Mouse (Mus musculus) heart, postnatal 36 days (tissue): ENCODE data around the gene Litaf. TPM values are rescaled to one million over a fixed set of nuclear protein-coding genes. Genes with fewer than 3 reads are reported as not detected.
A peak's percentile ranks its signal among the peaks of the same experiment; 100 is the strongest.

Experiments
- DNase-seq, 2 experiments: peaks; one replicate each; pipeline ENCODE4 v3.0.0; 2021 to 2022
- intact Hi-C: fragments of 180-260 bp; cut with DNase I; formaldehyde crosslinking; loops from one replicate; pipeline ENCODE4 v1.15.1; 2025
- total RNA-seq, 2 experiments: library from RNA; stranded (reverse); gene quantifications; 2 replicates each; pipeline ENCODE4 v1.2.3; 2021

The Litaf gene
- total RNA-seq, 2 experiments from 2014 or later, result 19.9 to 21.7 TPM

DNA sequence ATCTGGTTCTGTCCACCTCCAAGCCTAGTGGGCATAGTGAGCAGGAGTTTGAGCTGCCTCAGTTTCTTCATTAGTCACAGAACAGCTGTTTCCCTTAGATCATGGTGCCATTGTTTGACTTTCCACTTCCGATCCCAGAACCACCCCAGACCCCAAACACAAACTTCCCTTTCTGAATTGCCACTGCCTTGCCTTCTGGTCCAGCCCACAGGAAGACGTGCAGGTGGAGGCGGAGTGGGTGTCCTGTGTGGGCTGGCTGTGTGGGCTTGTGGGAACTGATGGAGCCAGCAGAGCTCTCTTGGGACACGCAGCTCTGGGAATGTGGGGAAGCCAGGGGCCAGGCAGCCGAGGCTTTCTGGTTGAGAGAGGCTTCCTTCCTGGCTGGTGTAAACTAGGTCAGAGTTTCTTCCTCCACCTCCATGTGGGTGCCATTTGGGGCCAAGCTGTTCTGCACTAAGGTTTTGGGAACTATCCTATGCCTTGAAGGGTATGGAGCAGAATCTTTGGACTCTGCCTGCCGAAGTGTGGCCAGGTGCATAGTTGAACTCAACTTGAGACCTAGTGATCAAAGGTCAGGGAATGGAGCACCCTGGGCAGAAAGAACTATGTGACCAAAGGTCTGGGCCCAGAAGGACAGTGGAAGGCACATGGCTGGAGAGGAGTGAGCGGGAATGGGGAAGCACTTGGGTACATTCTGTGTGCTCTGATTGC lies 3.9 kb upstream of the Litaf start:
- DNase-seq, result peak; percentile 37 to 39
- intact Hi-C loops, result loop anchor here (5.0 kb wide), 1 partner anchor 33 kb away; no protein-coding TSS in a partner anchor

DNA sequence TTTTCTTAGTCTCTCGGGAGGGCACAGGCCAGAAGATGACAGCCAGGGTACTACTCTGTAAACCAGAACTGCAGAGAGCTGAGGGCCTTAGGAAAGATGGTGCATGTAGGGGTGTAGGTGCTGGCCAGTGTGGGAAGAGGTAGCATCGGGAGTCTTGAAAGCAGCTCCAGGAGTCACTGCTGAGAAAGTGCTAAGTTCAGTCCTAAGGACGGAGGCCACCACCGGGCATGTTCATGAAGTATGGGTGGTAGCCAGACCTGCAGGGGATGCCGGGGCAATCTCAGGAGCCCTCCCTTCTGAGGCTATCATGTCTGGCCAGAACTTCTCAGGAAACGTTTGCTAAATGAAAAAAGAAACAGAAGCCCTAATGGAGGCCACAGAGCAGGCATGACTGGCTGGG lies 3.3 kb upstream of the Litaf start:
- DNase-seq, result no peak
- intact Hi-C loops, result no loop called here

DNA sequence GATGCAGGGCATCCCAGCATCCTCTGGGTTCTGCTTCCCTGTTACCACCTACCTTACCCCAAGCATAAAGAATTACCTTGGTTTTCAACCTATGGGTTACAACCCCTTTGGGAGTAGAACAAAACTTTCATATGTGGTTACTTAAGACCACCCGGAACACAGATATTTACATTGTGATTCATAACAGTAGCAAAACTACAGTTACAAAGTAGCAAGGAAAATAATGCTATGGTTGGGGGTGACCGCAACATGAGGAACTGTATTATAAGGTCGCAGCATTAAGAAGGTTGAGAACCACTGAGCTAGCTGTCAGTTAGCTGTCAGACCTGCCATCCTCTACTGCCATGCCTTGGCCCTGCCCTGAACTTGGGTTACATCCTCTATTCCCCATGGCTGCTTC lies 2.7 kb upstream of the Litaf start:
- DNase-seq, result no peak
- intact Hi-C loops, result no loop called here

DNA sequence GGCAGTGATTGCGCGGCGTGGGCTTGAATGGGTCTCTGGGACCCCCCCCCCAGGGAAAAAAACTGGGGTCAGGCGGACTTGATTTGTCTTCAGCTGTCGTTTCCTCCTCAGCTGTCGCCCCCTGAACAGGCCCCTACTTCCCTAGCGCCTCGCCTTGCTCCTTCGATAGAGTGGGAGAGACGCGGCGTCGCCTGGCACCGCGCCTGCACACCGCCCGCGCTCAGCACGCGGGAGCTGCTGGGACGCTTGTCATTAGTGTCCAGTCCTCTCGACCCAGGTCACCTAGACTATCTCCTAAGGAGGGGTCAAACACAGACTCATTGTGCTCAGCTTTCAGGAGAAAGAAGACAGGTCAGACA lies 855 bp upstream of the Litaf start:
- peak; percentile 60 to 62 for DNase-seq
- intact Hi-C loops, result loop anchor here (2.0 kb wide), 1 partner anchor 66 kb away; no protein-coding TSS in a partner anchor

DNA sequence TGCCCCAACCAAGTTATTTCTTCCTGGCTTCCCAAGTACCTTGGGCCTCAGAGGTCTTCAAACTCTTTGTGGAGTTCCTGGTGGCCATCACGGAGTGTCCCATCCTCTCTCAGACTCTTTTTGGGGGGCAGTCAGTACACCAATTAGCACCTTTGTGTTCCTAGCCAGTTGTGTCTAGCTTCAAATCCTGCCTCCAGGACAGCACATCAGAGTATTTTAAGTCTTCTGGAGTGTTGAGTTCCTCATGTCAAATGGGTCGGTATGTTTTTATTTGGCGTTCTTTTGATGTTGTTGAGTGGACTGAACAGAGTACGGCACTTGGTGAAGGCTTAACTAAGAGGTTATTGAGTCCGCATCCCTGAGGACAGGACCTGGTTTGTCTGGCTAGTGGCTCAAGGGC lies 526 bp downstream of the Litaf start:
- no peak for DNase-seq
- intact Hi-C loops, result no loop called here

DNA sequence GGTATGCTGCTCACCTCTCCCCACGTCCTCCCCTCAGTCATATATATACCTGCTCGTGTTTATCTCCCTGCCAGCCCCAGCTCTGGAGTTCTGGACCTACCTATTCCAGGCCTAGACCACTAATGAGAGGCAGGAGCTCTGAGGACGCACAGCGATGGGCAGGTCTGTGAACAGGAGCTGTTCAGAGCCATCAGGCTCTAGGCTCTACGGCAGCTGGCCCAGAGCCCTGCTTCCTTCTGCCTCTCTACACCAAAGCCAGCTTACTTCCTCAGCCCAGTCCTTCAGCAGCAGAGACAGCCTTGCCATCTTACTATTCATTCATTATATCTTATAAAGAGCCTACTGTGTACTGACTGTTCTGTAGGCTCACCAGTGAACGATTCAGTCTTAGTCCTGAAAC lies 1.2 kb downstream of the Litaf start:
- intact Hi-C loops, result no loop called here

DNA sequence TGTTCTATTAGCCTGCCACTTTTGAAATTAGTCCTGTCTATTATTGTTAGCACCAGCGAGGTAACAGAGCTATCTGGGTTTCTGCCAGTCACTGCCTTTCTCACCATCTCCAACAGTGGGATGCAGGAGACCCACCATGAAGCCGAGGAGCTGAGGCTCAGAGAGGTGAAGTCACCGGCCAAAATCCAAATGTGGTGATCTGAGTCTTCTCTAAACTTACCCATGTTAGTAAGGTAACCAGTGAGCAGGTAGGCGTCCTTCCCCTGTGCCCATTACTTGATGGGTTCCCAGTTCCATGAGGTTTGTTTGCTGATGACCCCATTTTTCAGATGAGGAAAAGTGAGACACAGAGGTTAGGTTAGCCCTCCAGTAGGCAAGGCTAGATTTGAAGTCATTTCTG lies 1.6 kb downstream of the Litaf start:
- DNase-seq, result no peak
- intact Hi-C loops, result no loop called here

More for the DNA sequence above, 1.2 kb downstream of the Litaf start:
- no peak for DNase-seq

DNA sequence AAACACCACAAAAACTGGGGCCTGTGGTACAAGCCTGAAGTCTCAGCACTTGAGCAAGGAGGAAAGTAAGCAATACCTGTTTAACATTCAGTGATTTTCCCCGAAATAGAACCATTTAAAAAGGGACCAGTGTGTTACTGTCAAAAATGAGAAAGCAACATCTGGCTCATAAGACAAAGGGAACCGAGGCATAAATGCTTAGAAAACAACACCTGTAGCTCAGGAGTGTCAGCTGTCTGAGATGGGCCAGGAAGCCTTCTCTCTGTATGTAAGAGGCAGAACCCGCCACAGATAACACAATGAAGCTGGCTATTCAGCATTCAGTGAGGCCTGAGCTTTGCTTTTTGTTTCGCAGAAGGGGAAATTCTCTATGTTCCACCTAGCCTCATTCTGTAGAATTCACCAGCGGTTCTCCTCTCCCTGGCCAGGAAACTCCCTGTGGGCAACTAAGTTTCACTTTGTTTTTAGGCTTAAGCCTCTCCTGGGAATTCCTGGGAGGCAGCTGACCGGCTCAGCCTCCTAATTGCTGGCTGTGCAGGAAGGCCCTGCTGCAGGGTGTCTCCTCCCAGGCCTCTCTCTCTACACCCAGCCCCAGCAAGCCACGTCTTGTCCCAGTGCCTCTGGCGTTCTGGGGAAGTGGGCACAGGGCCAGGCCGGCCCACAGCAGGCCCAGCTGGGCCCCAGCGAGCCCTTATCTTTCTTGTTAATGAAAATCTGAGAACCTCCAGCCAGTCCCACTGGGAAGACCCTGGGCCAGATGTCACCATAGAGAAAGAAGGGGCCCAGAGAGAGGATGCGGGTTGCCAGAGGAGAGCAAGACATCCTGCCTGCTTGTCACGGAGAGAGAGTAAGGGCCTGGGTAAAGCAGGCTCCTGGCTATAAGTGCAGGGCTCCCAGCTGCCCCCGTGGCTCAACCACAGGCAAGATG lies 2.9 kb downstream of the Litaf start:
- peak; percentile 88 to 90 for DNase-seq
- intact Hi-C loops, result loop anchor here (2.0 kb wide), 1 partner anchor 16 kb away; no protein-coding TSS in a partner anchor

DNA sequence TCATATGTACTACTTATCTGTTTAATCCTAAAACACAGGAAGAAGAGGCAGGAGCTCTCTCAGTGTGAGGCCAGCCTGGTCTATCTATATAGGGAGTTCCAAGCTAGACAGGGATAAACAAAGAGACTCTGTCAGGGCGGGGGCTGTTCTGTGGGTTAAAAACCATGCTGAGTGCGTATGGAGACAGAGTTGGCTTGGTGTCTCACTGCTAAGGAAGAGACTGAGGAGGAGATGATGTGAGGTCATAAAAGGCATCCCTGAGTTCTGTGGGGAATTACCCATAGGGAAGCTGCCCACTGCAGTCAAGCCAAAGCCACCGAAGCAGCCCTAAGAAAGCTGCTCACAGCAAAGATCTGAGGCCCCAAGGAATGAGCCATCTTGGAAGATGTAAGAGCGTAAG lies 5.3 kb downstream of the Litaf start, which contains the start of gene Snn:
Gene Snn, plus strand, starts transcription at position 301 of the 400 bp plus-strand sequence.
- intact Hi-C loops, result no loop called here
- no peak for DNase-seq

DNA sequence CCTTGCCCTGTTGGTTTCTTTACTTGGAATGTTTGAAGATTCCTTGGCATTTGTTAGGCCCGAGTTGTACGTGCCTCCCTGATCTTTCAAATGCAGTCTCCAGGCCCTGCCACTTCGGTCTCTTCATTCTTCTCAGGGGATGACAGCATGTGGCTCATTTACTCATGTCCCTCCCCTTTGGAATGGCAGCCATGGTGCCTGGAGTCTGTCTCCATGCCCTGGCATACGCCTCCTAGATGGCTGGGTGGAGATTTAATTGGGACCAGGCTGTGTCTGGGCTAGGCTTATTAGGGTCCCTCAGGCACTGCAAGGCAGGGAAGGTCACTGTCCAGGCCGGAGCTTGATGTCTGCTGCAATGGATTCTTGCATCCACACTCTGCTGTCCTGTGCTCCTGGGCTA lies 10.0 kb downstream of the Litaf start:
- no peak for DNase-seq
- intact Hi-C loops, result no loop called here

DNA sequence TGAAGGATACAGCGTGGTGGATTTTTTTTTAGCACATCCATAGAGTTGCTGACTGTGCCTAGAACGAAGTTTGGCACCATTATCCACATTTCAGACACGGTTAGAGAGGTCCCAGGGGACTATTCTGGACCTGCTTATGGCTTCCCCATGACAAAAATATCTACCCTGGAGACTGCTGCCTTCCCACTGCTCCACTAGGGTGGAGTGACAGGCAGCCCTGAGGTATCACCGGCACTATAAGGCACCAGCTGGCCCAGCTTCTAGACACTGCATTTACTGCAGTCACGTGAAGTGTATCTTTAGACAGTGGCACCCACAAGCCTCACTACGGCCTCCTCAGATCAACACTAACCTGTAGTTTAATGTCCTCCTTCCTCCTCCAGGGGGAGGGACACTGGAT lies 11.1 kb downstream of the Litaf start:
- DNase-seq, result no peak
- intact Hi-C loops, result no loop called here

DNA sequence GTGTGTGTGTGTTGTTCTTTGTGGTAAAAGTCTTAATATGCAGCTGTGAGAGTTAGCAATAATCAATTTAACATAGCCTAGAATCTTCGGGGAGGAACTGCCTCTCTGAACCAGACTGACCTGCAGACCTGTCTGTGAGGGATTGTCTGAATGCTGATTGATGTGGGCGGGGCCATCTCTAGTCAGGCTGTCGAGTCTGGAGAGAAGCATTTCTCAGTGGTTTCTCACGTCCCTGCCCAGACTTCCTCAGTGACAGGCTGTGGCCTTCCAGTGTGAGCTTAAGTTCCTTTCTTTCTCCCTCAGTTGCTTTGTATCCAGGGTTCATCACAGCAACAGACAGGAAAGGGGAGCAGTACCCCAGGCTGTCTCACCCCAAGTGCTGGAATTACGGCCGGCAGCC lies 11.5 kb downstream of the Litaf start:
- intact Hi-C loops, result no loop called here
- no peak for DNase-seq

DNA sequence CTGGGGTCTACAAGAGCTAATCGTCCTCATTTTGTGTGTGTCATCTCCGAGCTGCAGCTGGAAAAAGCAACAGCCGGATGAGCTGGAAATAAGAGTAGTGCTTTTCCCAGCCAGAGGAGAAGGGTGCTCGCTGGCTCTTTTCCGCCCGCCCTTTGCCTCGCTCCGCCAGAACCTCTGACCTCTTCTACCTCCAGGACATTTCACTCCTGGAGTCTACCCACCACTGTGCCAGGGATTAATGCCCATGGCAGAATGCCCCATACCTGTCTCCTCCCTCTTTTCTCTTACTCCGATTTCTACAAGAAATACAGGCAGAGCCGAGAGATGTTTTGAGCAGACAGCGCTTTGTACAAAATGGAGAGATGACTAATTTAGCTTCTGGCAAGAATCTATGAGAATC lies 14.8 kb downstream of the Litaf start:
- no peak for DNase-seq
- intact Hi-C loops, result no loop called here

DNA sequence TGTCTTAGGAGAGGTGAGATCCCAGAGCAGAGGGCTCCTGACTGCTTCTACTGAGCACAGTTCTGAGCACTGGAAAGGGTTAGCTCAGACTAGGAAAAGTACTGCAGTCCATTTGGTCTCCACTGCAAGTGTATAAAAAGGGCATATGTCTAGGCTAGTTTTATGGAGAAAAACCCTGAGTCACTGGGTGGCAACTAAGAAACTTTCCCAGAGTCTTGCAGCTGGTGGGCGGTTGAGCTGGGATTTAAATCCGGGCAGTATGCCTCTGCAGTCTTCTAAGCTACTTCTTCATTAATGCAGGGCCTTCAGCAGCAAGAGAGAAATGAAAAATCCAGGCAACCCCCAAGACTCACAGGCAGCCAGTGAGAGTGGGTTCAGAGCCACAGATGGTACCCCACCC lies 15.7 kb downstream of the Litaf start:
- intact Hi-C loops, result no loop called here

DNA sequence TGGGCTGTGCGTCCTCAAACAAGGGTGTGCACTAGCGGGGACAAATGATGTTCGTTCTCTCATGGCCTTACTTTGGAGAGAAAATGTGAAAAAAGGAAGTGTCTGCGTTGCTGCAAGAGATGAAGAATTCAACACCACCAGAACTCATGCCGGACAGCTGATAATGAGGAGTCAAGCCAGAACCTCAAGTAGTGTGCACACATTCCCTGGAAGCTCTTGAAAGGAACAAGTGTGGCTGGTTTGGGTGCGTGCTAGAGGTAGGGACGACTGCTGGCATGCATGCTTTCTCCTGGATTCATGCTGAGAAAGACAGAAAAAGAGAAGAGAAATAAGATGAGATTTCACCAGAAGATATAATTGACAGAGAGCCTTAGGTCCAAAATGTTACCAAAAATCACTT lies 18.8 kb downstream of the Litaf start:
- no peak for DNase-seq
- intact Hi-C loops, result loop anchor here (2.0 kb wide), 1 partner anchor 16 kb away; no protein-coding TSS in a partner anchor

More for the DNA sequence above, 15.7 kb downstream of the Litaf start:
- DNase-seq, result no peak

DNA sequence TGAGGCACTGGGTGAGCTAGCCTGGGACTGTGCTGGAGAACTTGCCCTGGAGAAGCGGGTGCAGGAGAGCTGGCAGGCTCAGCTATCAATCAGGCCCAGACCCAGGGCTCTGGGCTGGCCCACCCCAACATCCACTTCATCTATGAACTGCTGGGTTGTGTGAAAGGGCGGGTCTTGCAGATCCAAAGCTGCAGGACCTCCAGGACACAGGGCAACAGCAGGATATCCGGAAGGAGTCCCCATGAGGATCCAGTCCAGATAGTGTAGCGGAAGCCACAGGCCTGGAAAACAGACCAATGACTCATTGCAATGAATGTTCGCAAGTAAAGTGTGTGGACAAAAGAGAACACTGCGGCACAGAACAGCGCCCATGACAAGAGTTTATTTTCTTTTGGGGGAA lies 19.5 kb downstream of the Litaf start:
- intact Hi-C loops, result loop anchor here (2.0 kb wide), 1 partner anchor 16 kb away; no protein-coding TSS in a partner anchor
- DNase-seq, result peak; percentile 44 to 51

DNA sequence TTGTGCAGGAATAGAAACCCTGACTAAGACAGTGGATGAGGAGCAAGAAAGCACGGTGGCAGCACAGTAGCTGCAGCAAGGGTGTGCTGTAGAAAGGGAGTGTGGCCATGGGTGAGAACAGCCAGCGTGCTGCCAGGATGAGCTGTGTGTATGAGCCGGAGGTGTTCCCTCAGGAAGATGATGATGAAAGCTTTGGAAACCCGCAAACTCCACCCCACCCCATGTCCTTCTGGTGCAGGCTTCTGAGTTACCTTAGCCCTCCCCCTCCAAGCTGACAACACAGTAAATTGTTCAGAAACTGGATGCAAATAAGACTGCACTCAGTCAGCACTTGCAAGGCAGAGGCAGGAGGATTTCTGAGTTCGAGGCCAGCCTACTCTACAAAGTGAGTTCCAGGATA lies 22.7 kb downstream of the Litaf start:
- intact Hi-C loops, result no loop called here
- no peak for DNase-seq

DNA sequence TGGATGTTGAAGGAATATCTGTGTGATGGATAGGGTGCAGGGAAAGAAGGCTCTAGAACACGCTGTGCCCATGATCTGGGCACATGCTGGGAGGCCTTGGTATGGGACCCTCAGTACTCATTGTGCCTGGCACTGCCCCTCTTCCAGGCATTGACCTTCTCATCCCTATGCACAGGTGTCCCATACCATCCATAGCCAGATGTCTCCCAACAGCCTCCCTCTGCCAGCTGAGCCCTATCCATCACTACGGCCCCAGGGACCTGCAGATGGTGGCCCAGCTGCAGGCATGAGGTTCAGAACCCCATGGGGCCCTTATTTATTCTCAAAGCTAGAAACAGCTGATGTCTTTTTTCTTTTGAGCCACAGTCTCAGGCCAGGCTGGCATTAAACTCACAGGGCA lies 25.4 kb downstream of the Litaf start:
- intact Hi-C loops, result no loop called here
- no peak for DNase-seq

DNA sequence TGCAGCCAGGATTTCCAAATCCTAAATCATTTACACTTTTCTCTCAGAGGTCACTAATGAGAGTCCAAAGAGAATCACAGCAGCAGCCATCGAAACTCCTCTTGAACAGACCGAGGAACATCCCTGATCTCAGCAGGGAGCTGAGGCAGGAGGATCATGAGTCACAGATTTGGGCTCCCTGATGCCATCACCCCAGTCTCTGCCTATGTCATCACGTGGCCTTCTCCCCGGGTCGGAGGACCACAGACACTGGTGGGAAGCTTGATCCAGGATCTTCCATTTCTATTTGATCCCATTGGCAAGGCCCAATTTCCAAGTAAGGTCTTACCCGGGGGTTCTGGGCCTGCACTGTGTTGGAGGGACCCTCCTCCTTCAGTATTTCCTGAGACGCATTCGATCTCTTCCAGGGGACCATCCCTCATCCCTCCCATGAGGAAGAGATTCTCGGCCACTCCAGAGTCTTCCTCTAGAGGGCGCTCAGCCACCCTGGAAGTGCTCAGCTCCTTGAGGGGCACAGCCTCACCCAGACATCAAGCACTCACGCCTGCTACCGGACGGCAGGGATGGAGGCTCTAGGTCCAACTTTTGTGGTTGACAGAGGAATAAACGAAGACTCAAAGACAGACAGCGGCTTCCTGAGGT lies 30.0 kb downstream of the Litaf start:
- intact Hi-C loops, result loop anchor here (1.0 to 10.0 kb wide), 6 partner anchors 36 to 471 kb away; no protein-coding TSS in a partner anchor
- DNase-seq, result peak; percentile 80 to 84

DNA sequence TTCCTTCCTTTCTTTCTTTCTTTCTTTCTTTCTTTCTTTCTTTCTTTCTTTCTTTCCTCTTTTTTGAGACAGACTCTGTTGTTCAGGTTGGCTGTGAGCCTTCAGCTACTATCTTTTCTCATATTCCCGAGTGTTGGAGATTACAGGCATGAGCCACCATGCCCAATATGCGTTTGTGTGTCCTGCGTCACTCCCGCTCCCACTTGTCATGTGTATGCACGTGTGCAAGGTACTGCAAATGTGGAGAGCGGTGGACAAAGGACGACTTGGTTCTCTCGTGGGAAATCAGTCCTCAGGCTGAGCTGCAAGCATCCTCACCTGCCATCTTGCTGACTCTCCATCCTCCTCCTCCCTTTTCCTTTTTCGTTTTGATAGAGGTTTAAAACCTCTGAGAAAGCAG lies 30.7 kb downstream of the Litaf start:
- intact Hi-C loops, result loop anchor here (2.0 to 10.0 kb wide), 5 partner anchors 37 to 470 kb away; no protein-coding TSS in a partner anchor
- DNase-seq, result no peak
